In the genomic region with DNA sequence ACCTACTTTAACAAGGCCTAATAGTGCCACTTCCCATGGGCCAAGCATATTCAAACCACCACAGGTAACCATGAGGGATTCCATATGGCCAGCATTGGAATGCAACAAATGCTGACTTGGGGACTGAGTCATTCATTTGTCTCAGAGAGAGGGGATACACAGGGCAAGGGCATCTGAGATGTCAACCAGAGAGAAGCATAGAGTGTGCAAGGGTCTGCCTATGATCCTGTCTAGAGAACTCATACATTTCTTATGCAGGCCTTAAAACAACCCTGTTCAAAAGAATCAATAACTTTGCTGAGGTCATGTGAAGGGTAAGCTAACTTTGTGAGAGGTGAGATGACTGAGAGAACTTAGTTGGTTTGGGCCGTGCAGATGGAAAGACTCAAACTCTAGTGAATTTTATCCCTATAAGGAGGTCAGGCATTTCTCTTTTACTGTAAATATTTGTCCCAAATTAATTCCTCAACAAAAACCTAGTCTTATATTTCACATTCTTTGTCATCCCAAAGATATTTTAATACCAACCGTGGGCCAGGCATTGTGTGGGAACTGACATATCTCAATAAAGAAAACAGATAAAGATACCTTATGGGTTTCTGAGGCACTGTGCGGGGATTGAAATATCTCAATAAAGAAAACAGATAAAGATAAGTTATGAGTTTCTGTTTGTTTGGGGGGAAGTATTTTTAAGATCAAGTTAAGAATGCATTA, we compare ENCODE assay signal across 14 mouse cellular contexts.
"Had no signal": no experiment of that assay in that cellular context is flagged by ENCODE, and none has a peak within 500 bp of the region (broad histone marks: within the 10 kb centered on the region; RNA-seq: fewer than 3 reads in every experiment).

No protein-coding gene starts in this region.

- H3K9me3 ChIP-seq: intestine, embryonic 15.5 days; limb, embryonic 10.5 days; liver, embryonic 15.5 days; midbrain, embryonic 12.5 days had no signal

- H3K4me2 ChIP-seq: intestine, embryonic 15.5 days; liver, embryonic 11.5 days; liver, embryonic 15.5 days; midbrain, embryonic 12.5 days had no signal

- H3K27ac ChIP-seq: intestine, embryonic 15.5 days; layer of hippocampus, adult 2 months; limb, embryonic 10.5 days; liver, embryonic 15.5 days; macrophage; midbrain, embryonic 12.5 days had no signal

- DNase-seq: kidney, adult 18-20 months; kidney, postnatal 25 days; lung, adult 2 months; right cerebral cortex, postnatal 14 days; thymus, adult 2 months; thymus, postnatal 25 days had no signal

- H3K4me3 ChIP-seq: intestine, embryonic 15.5 days; layer of hippocampus, adult 2 months; limb, embryonic 10.5 days; liver, embryonic 15.5 days; megakaryocyte, embryonic 14.5 days; midbrain, embryonic 12.5 days had no signal

- H3K9ac ChIP-seq: intestine, embryonic 15.5 days; liver, embryonic 15.5 days; midbrain, embryonic 12.5 days had no signal

- H3K27me3 ChIP-seq: intestine, embryonic 15.5 days; liver, embryonic 15.5 days; megakaryocyte, embryonic 14.5 days; midbrain, embryonic 12.5 days had no signal

- H3K36me3 ChIP-seq: intestine, embryonic 15.5 days; limb, embryonic 10.5 days; liver, embryonic 15.5 days; midbrain, embryonic 12.5 days had no signal

- H3K4me1 ChIP-seq: intestine, embryonic 15.5 days; liver, embryonic 15.5 days; megakaryocyte, embryonic 14.5 days; midbrain, embryonic 12.5 days had no signal
